Mouse (Mus musculus): Measurements from ENCODE around the gene Dgat2. TPM values are rescaled to one million over a fixed set of nuclear protein-coding genes. Genes with fewer than 3 reads are reported as not detected.

The Dgat2 gene
- polyA plus RNA-seq, 1 experiment from 2014 or later, result 20.3 TPM

- 38% methylated on average over 7 of the region's 7 CpGs for WGBS
- H3K4me2 ChIP-seq (replicated peaks; ENCODE audit: low read depth, low read length), result no peak overlapping the region
- no peak overlapping the region for H3K27ac ChIP-seq (ENCODE audit: low read length)
- H3K4me3 ChIP-seq (ENCODE audit: low read depth, low read length), result no peak overlapping the region
- no peaks in the 10 kb centered on the region for H3K27me3 ChIP-seq (ENCODE audit: control insufficient read depth, insufficient read depth, low read length)
- no peaks in the 10 kb centered on the region for H3K9me3 ChIP-seq (ENCODE audit: control insufficient read depth, low read depth, low read length)
- no peak overlapping the region for H3K9ac ChIP-seq (replicated peaks; ENCODE audit: low read depth, low read length)
- no peaks in the 10 kb centered on the region for H3K4me1 ChIP-seq (ENCODE audit: control insufficient read depth, insufficient read depth, low read length)
- no peak for ATAC-seq (ENCODE audit: insufficient number of reproducible peaks, insufficient read depth, low FRiP score, low read depth)
- no peaks in the 10 kb centered on the region for H3K36me3 ChIP-seq (ENCODE audit: control insufficient read depth, insufficient read depth, low read length)
Observed at GRCm38 (mm10) chr7:99146906-99147305, 35.6 kb downstream of the Dgat2 start.

- WGBS, result 46% methylated on average over 7 of the region's 7 CpGs
Observed at GRCm38 (mm10) chr7:99146011-99146410, 36.5 kb downstream of the Dgat2 start.

GRCm38 (mm10) chr7:99144616-99145015 lies 37.9 kb downstream of the Dgat2 start:
- Histone ChIP-seq H3K4me3 (ENCODE audit: low read depth, low read length) (no peak overlapping the region), H3K9ac (replicated peaks; ENCODE audit: low read depth, low read length) (no peak overlapping the region), H3K4me1 (ENCODE audit: control insufficient read depth, insufficient read depth, low read length) (peaks cover 3% of the 10 kb centered on the region; the same call in 1 of the 2 replicates), H3K9me3 (ENCODE audit: control insufficient read depth, low read depth, low read length) (no peaks in the 10 kb centered on the region), H3K4me2 (replicated peaks; ENCODE audit: low read depth, low read length) (no peak overlapping the region), H3K27me3 (ENCODE audit: control insufficient read depth, insufficient read depth, low read length) (no peaks in the 10 kb centered on the region), H3K27ac (ENCODE audit: low read length) (no peak overlapping the region), H3K36me3 (ENCODE audit: control insufficient read depth, insufficient read depth, low read length) (no peaks in the 10 kb centered on the region)
- ATAC-seq (ENCODE audit: insufficient number of reproducible peaks, insufficient read depth, low FRiP score, low read depth), result no peak
- WGBS, result 65% methylated on average over 11 of the region's 11 CpGs

More at GRCm38 (mm10) chr7:99146011-99146410, 36.5 kb downstream of the Dgat2 start:
- no peak for ATAC-seq (ENCODE audit: insufficient number of reproducible peaks, insufficient read depth, low FRiP score, low read depth)
- no peak overlapping the region for H3K4me3 ChIP-seq (ENCODE audit: low read depth, low read length)
- no peaks in the 10 kb centered on the region for H3K27me3 ChIP-seq (ENCODE audit: control insufficient read depth, insufficient read depth, low read length)
- no peaks in the 10 kb centered on the region for H3K4me1 ChIP-seq (ENCODE audit: control insufficient read depth, insufficient read depth, low read length)
- no peak overlapping the region for H3K4me2 ChIP-seq (replicated peaks; ENCODE audit: low read depth, low read length)
- H3K9me3 ChIP-seq (ENCODE audit: control insufficient read depth, low read depth, low read length), result no peaks in the 10 kb centered on the region
- no peak overlapping the region for H3K27ac ChIP-seq (ENCODE audit: low read length)
- no peak overlapping the region for H3K9ac ChIP-seq (replicated peaks; ENCODE audit: low read depth, low read length)
- no peaks in the 10 kb centered on the region for H3K36me3 ChIP-seq (ENCODE audit: control insufficient read depth, insufficient read depth, low read length)

DNA sequence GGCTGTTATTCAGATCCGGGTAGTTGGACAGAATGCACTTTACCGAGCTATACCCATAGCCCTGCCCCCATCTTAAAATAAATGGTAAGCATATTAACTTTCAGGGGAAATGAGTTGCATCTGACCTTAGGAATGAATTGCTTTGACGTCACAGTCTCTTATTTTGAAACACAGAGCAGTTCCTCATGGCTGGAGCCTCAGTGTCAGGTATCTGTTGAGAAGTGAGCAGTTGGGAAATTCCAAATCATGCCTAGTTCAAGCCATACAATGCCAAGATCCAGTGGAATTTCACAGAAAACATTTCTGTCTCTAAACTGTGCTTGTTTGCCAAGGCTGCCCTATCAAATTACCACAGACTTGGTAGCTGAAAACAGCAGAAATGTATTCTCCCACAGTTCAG lies 39.3 kb downstream of the Dgat2 start:
- Histone ChIP-seq H3K36me3 (ENCODE audit: control insufficient read depth, insufficient read depth, low read length) (no peaks in the 10 kb centered on the region), H3K4me1 (ENCODE audit: control insufficient read depth, insufficient read depth, low read length) (peaks cover 9% of the 10 kb centered on the region; the same call in 1 of the 2 replicates), H3K27me3 (ENCODE audit: control insufficient read depth, insufficient read depth, low read length) (no peaks in the 10 kb centered on the region), H3K4me2 (replicated peaks; ENCODE audit: low read depth, low read length) (no peak overlapping the region), H3K27ac (ENCODE audit: low read length) (no peak overlapping the region), H3K9me3 (ENCODE audit: control insufficient read depth, low read depth, low read length) (no peaks in the 10 kb centered on the region), H3K9ac (replicated peaks; ENCODE audit: low read depth, low read length) (no peak overlapping the region), H3K4me3 (ENCODE audit: low read depth, low read length) (no peak overlapping the region)
- no peak for ATAC-seq (ENCODE audit: insufficient number of reproducible peaks, insufficient read depth, low FRiP score, low read depth)
- 56% methylated on average over 3 of the region's 3 CpGs for WGBS

DNA sequence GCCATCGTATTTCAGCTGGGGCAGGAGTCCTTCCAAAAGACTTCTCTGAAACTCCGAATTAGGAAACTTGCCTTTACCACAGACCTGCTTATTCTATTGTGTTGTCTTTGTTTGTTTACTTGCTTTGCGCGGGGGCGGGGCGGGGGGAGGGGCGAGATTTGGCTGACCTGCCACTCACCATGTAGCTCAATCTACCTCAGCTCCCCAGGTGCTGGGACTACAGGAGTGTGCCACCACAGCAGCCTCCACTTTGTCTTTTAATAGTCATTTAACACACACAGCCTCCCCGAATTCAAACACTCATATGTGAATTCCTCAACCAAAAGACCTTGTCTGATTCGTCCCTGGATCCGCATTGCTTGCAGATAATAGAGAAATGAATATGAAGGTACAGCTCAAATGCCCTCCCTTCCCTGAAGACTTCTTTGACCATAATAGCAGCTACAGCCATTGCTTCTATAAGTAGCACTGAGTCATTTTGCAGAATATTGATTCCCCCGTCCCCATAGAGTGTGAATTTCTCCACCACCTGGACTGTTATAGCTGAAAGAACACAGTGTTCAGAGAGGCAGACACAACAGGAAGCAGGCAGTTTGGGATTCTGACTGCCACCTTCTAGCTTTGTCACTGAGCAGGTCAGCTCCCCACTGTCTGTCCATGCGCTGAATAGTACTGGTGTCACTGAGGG lies 40.5 kb downstream of the Dgat2 start:
- peak overlapping the region; percentile 97 for H3K4me3 ChIP-seq (ENCODE audit: low read depth, low read length)
- no peak overlapping the region for H3K9ac ChIP-seq (replicated peaks; ENCODE audit: low read depth, low read length)
- H3K27ac ChIP-seq (ENCODE audit: low read length), result no peak overlapping the region
- no peak for ATAC-seq (ENCODE audit: insufficient number of reproducible peaks, insufficient read depth, low FRiP score, low read depth)
- H3K36me3 ChIP-seq (ENCODE audit: control insufficient read depth, insufficient read depth, low read length), result no peaks in the 10 kb centered on the region
- H3K4me2 ChIP-seq (replicated peaks; ENCODE audit: low read depth, low read length), result peak overlapping the region; percentile 72
- 30% methylated on average over 12 of the region's 12 CpGs for WGBS
- H3K27me3 ChIP-seq (ENCODE audit: control insufficient read depth, insufficient read depth, low read length), result no peaks in the 10 kb centered on the region
- no peaks in the 10 kb centered on the region for H3K9me3 ChIP-seq (ENCODE audit: control insufficient read depth, low read depth, low read length)
- H3K4me1 ChIP-seq (ENCODE audit: control insufficient read depth, insufficient read depth, low read length), result peaks cover 9% of the 10 kb centered on the region; the same call in 1 of the 2 replicates

DNA sequence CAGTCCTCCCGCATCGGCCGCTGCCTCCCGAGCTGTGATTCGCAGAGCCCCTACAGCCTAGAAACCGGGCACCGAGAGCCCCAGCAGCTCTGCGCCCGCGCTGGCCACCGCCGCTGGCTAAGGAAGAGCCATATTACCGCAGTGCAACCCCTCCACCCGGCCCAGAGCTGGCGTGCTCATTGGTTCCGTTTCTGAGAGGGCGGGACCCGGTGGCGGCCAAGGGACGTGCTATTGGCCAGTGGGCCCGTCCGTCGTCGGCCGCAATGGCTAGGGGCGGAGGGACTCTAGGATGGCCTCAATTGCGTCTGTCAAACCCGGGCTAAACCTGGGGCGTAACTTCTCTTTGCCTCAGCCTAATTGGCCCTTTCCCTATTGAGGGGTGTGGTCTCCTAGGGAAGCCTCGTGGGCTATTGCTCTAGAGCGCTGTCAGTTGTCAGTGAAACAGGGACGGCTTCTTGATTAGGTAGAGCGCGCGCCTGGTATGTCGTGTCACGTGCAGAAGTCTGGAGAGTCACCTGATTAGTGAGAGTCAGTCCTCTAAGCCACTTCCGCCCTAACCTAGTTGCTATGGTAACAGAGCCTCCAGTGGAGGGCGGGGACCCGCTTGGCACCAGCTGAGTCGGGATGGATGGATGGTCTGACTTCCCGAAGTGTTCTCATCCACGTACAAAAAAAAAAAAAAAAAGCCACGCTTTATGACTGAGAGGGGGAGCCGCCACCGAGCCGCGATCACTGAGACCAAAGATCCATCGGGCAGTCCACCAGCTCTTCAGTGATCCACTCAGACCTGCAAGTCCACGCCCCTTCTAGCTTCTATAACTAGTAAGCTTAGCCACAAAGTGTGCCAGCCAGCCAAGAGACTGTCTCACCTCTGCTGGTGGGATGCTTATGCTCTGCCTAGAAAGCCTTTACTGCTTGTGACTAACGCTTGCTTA lies 41.3 kb downstream of the Dgat2 start, which contains the start of gene Uvrag:
Uvrag (minus strand) TSS at position 158 of the 935 bp plus-strand sequence.
- Histone ChIP-seq H3K9ac (replicated peaks; ENCODE audit: low read depth, low read length) (peak within 1 kb of the TSS; percentile 85), H3K27ac (ENCODE audit: low read length) (peak within 1 kb of the TSS; percentile 86), H3K9me3 (ENCODE audit: control insufficient read depth, low read depth, low read length) (no peaks in the 10 kb centered on the region), H3K4me1 (ENCODE audit: control insufficient read depth, insufficient read depth, low read length) (peaks cover 9% of the 10 kb centered on the region; the same call in 1 of the 2 replicates), H3K4me3 (ENCODE audit: low read depth, low read length) (peak within 1 kb of the TSS; percentile 97), H3K27me3 (ENCODE audit: control insufficient read depth, insufficient read depth, low read length) (no peaks in the 10 kb centered on the region), H3K4me2 (replicated peaks; ENCODE audit: low read depth, low read length) (peak within 1 kb of the TSS; percentile 72), H3K36me3 (ENCODE audit: control insufficient read depth, insufficient read depth, low read length) (no peaks in the 10 kb centered on the region)
- WGBS, result under 1% methylated on average over 51 of the region's 51 CpGs
- ATAC-seq (ENCODE audit: insufficient number of reproducible peaks, insufficient read depth, low FRiP score, low read depth), result peak; percentile 98

GRCm38 (mm10) chr7:99140511-99140910 lies 42.0 kb downstream of the Dgat2 start:
- Histone ChIP-seq H3K4me1 (ENCODE audit: control insufficient read depth, insufficient read depth, low read length) (peaks cover 9% of the 10 kb centered on the region; the same call in 1 of the 2 replicates), H3K4me2 (replicated peaks; ENCODE audit: low read depth, low read length) (peak overlapping the region; percentile 70), H3K27ac (ENCODE audit: low read length) (peak overlapping the region; percentile 86), H3K36me3 (ENCODE audit: control insufficient read depth, insufficient read depth, low read length) (no peaks in the 10 kb centered on the region), H3K27me3 (ENCODE audit: control insufficient read depth, insufficient read depth, low read length) (no peaks in the 10 kb centered on the region), H3K9me3 (ENCODE audit: control insufficient read depth, low read depth, low read length) (no peaks in the 10 kb centered on the region), H3K9ac (replicated peaks; ENCODE audit: low read depth, low read length) (peak overlapping the region; percentile 85), H3K4me3 (ENCODE audit: low read depth, low read length) (peak overlapping the region; percentile 97)
- under 1% methylated on average over 38 of the region's 39 CpGs for WGBS
- no peak for ATAC-seq (ENCODE audit: insufficient number of reproducible peaks, insufficient read depth, low FRiP score, low read depth)

DNA sequence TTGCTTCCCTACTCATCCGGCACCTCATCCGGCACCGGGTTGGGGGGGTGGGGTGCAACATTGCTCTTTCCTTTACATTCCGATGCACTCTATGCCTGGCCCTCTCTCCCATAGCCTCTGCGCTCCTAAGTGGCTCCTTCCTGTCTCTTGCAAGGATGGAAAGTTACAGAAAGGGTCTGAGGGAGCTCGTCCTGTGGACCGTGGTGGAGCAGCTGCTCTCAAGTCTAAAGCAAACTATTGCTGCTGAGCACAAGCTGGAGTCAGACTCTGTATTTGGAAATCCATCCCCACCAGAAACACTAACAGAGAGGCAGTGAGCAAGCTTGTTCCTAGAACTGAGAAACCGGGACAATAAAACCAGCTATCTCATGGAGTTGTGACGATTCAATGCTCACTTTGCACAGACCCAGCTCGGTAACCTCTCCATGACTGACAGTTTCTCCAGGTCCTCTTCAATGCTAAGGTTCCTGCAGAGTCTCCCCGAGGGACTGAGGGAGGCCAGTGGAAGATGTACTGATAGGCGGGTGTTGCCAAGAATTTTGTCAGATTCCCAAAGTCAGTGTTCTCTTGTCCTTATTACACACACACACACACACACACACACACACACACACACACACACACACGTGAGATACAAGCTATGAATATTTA lies 42.6 kb downstream of the Dgat2 start:
- ATAC-seq (ENCODE audit: insufficient number of reproducible peaks, insufficient read depth, low FRiP score, low read depth), result no peak
- Histone ChIP-seq H3K9me3 (ENCODE audit: control insufficient read depth, low read depth, low read length) (no peaks in the 10 kb centered on the region), H3K9ac (replicated peaks; ENCODE audit: low read depth, low read length) (peak overlapping the region; percentile 85), H3K36me3 (ENCODE audit: control insufficient read depth, insufficient read depth, low read length) (no peaks in the 10 kb centered on the region), H3K4me2 (replicated peaks; ENCODE audit: low read depth, low read length) (peak overlapping the region; percentile 70), H3K4me3 (ENCODE audit: low read depth, low read length) (peak overlapping the region; percentile 97), H3K27ac (ENCODE audit: low read length) (peak overlapping the region; percentile 86; the same call in 1 of the 2 replicates), H3K27me3 (ENCODE audit: control insufficient read depth, insufficient read depth, low read length) (no peaks in the 10 kb centered on the region), H3K4me1 (ENCODE audit: control insufficient read depth, insufficient read depth, low read length) (peaks cover 9% of the 10 kb centered on the region; the same call in 1 of the 2 replicates)
- under 1% methylated on average over 13 of the region's 13 CpGs for WGBS

All from stomach, embryonic 14.5 days (tissue).